Mouse (Mus musculus): ENCODE measurements around the gene Ctnnbl1.

Gene Ctnnbl1

GRCm38 (mm10) chr2:157793851-157794332 is 56.7 kb downstream of the Ctnnbl1 start:
- no peak for DNase-seq (ENCODE audit: low spot score in 2 of 2)

DNA sequence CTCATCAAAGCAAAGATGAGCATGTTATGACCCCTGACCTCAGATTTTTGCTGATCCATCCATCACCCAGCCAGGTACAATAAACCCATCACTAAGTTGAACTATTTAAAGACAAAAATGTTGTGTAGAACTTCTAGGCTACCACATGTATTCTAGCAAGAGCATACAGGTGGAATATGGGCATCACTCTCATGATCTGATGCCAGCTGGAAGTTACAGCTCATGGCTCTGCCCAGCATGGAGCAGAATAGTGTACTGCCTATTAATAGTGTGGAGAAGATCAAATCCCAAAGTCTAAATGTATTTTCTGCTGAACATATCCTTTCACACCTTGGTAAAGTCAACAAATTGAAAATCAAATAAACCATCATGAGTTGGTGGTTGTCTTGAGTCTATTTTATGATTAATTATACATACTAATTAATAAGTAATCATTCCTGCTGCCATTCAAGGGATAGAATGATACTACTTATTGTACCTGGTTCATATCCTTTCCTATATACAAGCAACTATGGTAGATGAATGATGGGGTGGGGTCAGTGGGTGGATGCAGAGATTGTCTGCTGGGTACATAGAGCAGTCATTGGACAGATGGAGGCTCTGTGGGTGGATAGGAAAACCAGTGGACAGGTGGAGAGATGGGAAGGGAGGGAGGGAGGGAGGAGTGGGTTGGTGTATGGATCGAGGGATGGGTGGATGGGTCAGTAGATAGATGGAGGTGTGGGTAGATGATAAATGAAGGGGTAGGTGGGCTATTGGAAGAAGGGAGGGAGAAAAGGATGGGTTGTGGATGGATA is 58.6 kb downstream of the Ctnnbl1 start:
- DNase-seq (ENCODE audit: low spot score in 2 of 2): no peak

DNA sequence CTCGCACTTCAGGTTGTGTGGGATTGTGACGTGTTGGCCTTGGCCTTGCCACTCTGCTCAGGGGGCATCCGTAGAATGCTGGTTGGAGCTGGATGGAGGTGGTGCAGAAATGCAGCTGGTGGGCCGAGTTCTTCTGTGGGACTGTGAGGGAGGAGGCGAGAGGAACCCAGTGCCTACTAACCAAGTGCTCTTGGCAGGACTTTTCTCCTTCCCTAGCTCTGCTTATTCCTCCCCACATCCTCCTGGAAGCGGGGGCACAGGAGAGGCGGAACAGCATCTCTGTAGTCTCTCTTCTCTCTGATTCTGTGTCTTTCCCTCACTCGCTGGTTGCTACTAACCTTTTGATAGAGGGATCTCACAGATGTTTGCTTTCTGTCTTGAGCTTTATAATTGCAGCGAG is 62.3 kb downstream of the Ctnnbl1 start:
- no peak for DNase-seq (ENCODE audit: low spot score in 2 of 2)

GRCm38 (mm10) chr2:157800288-157800687 is 63.1 kb downstream of the Ctnnbl1 start:
- no peak for DNase-seq (ENCODE audit: low spot score in 2 of 2)

DNA sequence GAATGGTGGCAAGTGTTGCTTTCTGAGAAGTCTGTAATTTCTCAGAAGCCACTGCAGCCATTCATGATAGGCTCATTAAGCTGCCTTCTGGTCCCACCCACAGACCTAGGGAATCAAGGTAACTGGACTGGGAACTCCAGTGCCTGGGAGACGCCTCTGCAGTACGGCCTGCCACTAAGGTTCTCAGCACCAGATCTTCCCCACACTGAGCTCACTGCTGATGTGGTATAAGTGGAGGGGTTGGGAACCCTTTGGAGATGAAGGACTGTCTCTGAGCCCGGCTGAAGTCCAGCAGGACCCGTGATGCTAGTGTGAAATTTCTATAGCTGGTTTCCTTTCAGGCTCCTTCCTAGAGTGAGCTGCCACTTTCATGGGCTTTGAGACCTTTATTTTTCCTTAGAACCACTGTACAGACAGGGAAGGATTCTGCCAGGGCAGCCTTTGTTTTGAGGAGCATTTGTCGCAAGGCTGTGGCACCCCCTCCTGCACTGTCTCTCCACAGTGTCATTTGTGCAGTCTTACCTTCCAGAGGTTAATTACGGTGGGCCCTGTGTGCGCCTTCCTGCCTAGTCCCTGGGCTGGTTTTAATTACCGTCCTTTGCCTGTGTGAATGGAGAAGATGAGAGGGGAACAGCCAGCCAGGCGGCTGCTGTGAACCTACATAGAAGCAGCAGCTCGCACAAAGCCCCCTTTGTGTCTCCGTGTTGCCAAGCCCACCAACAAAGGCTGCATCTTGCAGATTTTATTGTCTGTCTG is 63.7 kb downstream of the Ctnnbl1 start:
- DNase-seq (ENCODE audit: low spot score in 2 of 2): no peak

GRCm38 (mm10) chr2:157801505-157802357 is 64.5 kb downstream of the Ctnnbl1 start:
- no peak for DNase-seq (ENCODE audit: low spot score in 2 of 2)

DNA sequence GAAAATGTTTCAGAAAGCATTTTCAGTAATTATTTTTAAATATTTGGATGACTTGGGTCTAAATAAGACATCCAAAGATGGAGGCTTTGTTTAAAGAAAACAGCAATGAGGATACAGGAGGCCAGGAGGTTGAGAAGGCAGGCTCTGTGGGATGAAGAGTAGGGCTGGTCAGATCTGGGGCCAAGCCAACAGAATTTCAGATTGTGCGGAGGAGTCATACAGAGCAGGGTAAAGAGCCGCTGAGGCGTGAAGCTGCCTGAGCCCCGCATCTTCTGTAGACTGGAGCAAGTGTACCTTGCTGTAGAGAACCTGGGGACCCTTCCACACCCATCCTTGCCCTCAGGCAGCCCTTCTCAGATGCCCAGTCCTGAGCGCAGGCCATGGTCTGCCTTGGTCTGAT is 65.5 kb downstream of the Ctnnbl1 start:
- DNase-seq (ENCODE audit: low spot score in 2 of 2): no peak

- no peak for DNase-seq (ENCODE audit: low spot score in 2 of 2)
Measured at GRCm38 (mm10) chr2:157804388-157804787, 67.2 kb downstream of the Ctnnbl1 start.

DNA sequence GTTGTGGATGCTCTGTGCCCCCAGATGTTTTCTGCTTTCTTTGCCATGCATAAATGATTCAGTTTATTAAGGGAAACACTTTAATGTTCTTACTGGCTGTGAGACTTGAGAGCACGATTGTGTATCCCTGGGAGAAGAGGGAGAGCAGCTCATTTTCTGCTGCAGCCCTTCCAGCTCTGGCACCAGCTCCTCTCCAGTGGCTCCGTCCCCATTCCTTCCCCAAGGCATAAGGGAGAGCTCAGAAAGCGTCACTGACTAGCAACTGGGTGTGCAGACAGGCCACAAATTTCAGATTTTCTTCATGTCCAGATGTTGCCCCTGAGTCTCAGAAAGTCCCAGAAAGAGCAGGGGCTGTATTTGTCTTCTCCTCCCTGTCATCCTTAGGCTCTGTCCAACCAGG is 67.9 kb downstream of the Ctnnbl1 start:
- no peak for DNase-seq (ENCODE audit: low spot score in 2 of 2)

GRCm38 (mm10) chr2:157807076-157807475 is 69.9 kb downstream of the Ctnnbl1 start:
- peak in 1 of 2 experiments; percentile 16 for DNase-seq (ENCODE audit: low spot score in 2 of 2)

DNA sequence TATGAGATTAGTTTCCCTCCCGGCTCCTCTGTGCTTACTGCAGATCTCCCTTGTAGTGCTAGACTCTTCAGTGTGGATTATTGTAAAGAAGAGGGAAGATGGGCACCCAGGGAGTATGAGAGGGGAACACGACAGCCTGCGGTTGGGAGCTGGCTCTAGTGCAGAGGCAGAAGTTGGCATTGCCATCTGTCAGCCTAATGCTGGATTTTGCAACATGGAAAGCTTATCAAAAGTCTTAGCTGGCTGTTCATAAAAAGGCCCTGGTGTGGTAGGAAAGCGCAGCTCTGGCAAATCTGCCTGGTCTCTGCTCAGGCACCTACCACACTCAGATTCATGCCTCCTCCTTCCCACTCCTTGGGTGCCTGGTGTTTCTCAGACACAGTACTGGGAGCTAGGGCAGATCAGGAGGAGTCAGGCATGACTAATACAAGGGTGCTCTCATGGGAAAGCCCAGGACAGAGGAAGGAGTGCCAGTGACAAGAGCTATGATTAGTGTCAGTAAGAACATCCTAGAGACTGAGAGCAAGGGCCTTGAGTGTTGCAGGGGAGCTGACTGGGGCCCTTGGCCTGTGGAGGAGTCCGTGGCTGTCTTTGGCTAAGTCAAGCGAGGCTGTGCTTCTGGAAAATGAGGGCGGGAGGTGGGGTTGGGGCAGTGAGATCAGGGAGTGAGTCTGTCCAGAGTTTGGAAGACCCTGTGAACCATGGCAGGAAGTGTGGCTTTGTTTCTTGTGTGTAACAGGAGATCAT is 70.6 kb downstream of the Ctnnbl1 start:
- DNase-seq (ENCODE audit: low spot score in 2 of 2): no peak

GRCm38 (mm10) chr2:157808368-157808923 is 71.2 kb downstream of the Ctnnbl1 start:
- DNase-seq (ENCODE audit: low spot score in 2 of 2): no peak

DNA sequence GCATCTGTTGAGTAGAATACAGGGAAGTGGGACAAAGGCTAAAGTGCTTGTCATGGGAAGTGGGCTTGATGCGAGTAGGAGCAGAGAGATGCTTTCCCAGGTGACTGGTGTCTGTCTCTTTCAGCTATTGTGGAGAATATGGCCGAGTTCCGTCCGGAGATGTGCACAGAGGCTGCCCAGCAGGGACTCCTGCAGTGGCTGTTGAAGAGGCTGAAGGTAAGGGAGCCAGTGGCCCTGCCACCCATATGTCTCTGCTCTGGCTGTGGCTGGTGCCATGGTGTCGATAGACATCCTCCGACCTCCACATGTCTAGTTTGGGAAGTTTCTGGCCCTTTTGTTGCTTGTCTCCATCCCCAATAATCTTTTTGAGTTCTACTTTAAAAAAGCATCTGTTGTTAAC is 72.1 kb downstream of the Ctnnbl1 start:
- DNase-seq (ENCODE audit: low spot score in 2 of 2): no peak

- DNase-seq (ENCODE audit: low spot score in 2 of 2): no peak
Measured at GRCm38 (mm10) chr2:157810749-157811148, 73.5 kb downstream of the Ctnnbl1 start.

- no peak for DNase-seq (ENCODE audit: low spot score in 2 of 2)
Measured at GRCm38 (mm10) chr2:157813121-157813520, 75.9 kb downstream of the Ctnnbl1 start.

DNA sequence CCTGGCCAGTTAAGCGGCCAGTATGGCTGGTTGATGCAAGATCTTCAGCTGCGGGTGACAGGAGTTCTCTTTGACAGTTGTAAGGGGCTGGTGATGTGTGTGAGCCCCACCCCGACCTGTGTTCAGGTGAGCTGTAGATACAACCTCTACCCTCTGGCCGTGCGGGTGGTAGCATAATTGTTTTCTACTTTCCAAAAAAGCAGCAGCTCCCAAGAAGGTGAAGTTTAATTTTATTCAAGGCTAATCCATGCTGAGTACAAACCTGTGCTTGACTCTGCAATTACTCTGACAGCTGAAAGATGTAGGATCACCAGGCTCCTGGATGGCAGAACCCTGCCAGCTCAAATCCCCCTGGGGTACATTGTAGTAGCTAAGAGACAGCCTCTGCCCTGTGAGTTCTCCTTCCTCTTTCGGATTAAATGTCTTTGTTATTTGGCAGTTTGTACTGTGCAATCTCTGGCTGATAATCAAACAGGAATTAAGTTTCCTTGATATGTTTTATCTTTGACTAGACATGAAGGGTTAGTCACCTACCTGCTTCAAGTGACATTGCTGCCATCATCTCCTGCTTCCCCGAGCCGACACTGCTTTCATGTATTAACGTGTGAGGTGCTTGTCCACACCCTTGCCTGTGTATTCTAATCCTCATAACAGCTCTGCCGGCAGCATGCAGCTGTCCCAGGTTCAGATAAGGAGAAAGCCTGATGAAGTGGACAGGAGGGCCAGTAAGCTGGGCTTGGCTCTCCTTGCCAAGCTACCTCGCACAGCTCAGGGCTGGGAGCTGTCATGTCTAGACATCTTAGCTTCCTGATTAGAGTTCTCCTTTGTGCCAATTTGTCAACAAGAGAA is 77.1 kb downstream of the Ctnnbl1 start:
- DNase-seq (ENCODE audit: low spot score in 2 of 2): no peak

GRCm38 (mm10) chr2:157814965-157815283 is 77.7 kb downstream of the Ctnnbl1 start:
- DNase-seq (ENCODE audit: low spot score in 2 of 2): no peak

DNA sequence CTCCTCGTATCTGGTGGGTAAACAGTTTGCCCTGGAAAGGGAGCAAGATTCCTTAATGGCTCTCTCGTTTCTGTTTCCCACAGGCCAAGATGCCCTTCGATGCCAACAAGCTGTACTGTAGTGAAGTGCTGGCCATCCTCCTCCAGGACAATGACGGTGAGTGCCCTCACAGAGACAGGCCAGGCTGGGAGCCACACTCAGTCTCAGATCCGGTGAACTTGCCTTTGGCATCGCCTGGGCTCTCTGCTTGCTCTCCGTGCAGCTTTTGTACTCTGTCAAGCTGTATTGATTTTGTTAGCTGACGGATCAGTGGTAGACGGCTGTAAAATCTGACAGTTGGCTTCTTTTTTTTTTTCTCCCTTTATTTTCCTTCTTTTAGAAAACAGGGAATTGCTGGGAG is 80.5 kb downstream of the Ctnnbl1 start:
- no peak for DNase-seq (ENCODE audit: low spot score in 2 of 2)

DNA sequence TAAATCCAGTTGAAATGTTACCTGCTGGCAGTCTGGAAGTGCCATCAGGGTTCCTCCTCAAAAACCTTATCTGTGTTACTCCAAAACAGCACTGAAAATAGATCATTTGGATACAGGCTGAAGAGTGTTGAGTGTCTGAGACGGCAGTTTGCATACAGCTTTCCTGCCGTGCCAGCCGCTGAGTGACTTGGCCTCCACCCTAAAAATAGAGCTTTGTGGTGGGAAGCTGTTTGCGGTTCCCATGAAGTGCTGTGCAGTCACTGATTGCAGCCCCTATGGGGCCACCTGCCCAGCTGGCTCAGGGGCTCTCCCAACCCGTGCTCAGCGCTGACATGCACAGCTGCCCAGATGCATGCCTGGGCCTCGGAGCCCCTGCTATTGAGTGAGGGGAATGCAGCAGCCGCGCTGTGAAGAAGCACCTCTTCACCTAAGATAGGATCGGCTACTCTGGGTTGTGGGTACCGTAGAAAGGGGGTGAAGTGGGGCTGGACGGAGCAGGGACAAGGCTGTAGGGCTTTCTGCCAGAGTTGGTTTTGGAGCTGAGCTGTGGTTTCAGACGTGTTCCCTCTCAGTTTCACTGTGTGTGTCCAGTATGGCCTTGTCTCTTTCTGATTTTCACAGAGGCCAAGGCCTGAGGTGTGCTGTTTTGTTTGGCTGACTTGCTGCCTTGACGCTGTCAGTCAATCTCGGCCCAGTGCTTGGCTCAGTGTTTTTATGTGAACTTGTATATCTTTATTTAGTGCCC is 81.5 kb downstream of the Ctnnbl1 start:
- peak; percentile 44 to 48 for DNase-seq (ENCODE audit: low spot score in 2 of 2)

DNA sequence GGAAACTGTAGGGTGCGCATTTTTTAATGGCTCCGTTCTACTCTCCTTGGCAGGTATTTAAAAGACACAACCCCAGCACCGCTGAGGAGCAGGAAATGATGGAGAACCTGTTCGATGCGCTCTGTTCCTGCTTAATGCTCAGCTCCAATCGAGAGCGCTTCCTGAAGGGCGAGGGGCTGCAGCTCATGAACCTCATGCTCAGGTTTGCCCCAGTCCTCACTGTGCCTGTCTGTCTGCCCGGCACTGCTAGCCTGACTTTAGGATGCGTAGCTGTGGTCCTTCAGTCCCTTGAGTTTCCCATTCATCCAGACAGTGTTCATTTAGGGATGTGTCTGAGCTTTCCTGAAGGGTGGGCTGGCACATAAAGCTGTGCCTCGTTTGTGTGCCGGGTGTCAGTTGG is 82.2 kb downstream of the Ctnnbl1 start:
- no peak for DNase-seq (ENCODE audit: low spot score in 2 of 2)

Data from thymus, postnatal 10 days (tissue).